Mouse (Mus musculus) neural tube, embryonic 10.5 days (tissue): ENCODE data around the gene Tppp2.
A peak's percentile ranks its signal among the peaks of the same experiment; 100 is the strongest.
"Not testable (repeated sequence)": the region's sequence is repeated elsewhere in the genome, so short reads cannot be mapped to it uniquely, and the experiment has no call there.

ENCODE experiments used
- DNase-seq: peaks from one replicate; pipeline ENCODE4 v3.0.0-alpha.2; 2017; ENCODE audit warnings: low spot score; ENCODE audit errors: extremely low spot score

The Tppp2 gene

GRCm38 (mm10) chr14:51911301-51911700, 6.9 kb upstream of the Tppp2 start:
- no peak for DNase-seq

- DNase-seq, result peak; percentile 19
Measured at GRCm38 (mm10) chr14:51912391-51913061, 5.7 kb upstream of the Tppp2 start.

GRCm38 (mm10) chr14:51913062-51913959, 4.9 kb upstream of the Tppp2 start:
- DNase-seq, result peak; percentile 48

- DNase-seq, result peak; percentile 46
Measured at GRCm38 (mm10) chr14:51913960-51914762, 4.1 kb upstream of the Tppp2 start, which contains the start of gene Ndrg2. Gene Ndrg2, minus strand, starts transcription at chr14:51914158.

- DNase-seq, result no peak
Measured at GRCm38 (mm10) chr14:51915030-51915429, 3.2 kb upstream of the Tppp2 start.

- no peak for DNase-seq
Measured at GRCm38 (mm10) chr14:51916539-51916938, 1.7 kb upstream of the Tppp2 start.

GRCm38 (mm10) chr14:51918966-51919365, 741 bp downstream of the Tppp2 start:
- no peak for DNase-seq

GRCm38 (mm10) chr14:51921759-51922570, 3.7 kb downstream of the Tppp2 start:
- no peak for DNase-seq

- DNase-seq, result no peak
Measured at GRCm38 (mm10) chr14:51922571-51922865, 4.3 kb downstream of the Tppp2 start, which contains the start of gene Rnase13. Gene Rnase13, minus strand, starts transcription at chr14:51922773.

GRCm38 (mm10) chr14:51922910-51923309, 4.7 kb downstream of the Tppp2 start:
- no peak for DNase-seq

- no peak for DNase-seq
Measured at GRCm38 (mm10) chr14:51923492-51923891, 5.3 kb downstream of the Tppp2 start.

GRCm38 (mm10) chr14:51926930-51927329, 8.7 kb downstream of the Tppp2 start:
- DNase-seq, result not testable (repeated sequence)

GRCm38 (mm10) chr14:51929309-51929943, 11.2 kb downstream of the Tppp2 start:
- no peak for DNase-seq

GRCm38 (mm10) chr14:51929968-51930367, 11.7 kb downstream of the Tppp2 start:
- no peak for DNase-seq

- DNase-seq, result peak; percentile 47
Measured at GRCm38 (mm10) chr14:51930824-51931223, 12.6 kb downstream of the Tppp2 start.

GRCm38 (mm10) chr14:51932092-51933020, 14.1 kb downstream of the Tppp2 start:
- DNase-seq, result no peak

- no peak for DNase-seq
Measured at GRCm38 (mm10) chr14:51939005-51939404, 20.8 kb downstream of the Tppp2 start.

- no peak for DNase-seq
Measured at GRCm38 (mm10) chr14:51940944-51941560, 22.8 kb downstream of the Tppp2 start.

GRCm38 (mm10) chr14:51941577-51941976, 23.4 kb downstream of the Tppp2 start:
- DNase-seq, result no peak
